Mouse (Mus musculus): ENCODE measurements around the gene Trpt1. TPM values are rescaled to one million over a fixed set of nuclear protein-coding genes. Genes with fewer than 3 reads are reported as not detected.
A peak's percentile ranks its signal among the peaks of the same experiment; 100 is the strongest.

Gene Trpt1
- polyA plus RNA-seq, 1 experiment from 2014 or later: 12.1 TPM

GRCm38 (mm10) chr19:7017541-7018457 is 21.9 kb downstream of the Trpt1 start:
- no peaks in the 10 kb centered on the region for H3K4me1 ChIP-seq (ENCODE audit: control insufficient read depth, insufficient read depth, low read length)
- no peak overlapping the region for H3K4me2 ChIP-seq (replicated peaks; ENCODE audit: low read depth, low read length)
- no peaks in the 10 kb centered on the region for H3K9me3 ChIP-seq (ENCODE audit: control insufficient read depth, low read length)
- WGBS: 72% methylated on average over 12 of the region's 12 CpGs
- H3K36me3 ChIP-seq (ENCODE audit: control insufficient read depth, insufficient read depth, low read length): peaks cover 47% of the 10 kb centered on the region
- no peak overlapping the region for H3K4me3 ChIP-seq (ENCODE audit: low read length)
- H3K27me3 ChIP-seq (ENCODE audit: control insufficient read depth, insufficient read depth, low read length): no peaks in the 10 kb centered on the region
- H3K27ac ChIP-seq (ENCODE audit: low read depth, low read length): no peak overlapping the region
- ATAC-seq (ENCODE audit: low FRiP score, low TSS enrichment): no peak
- H3K9ac ChIP-seq (ENCODE audit: low read depth, low read length): no peak overlapping the region

GRCm38 (mm10) chr19:7018546-7018945 is 22.6 kb downstream of the Trpt1 start:
- H3K27me3 ChIP-seq (ENCODE audit: control insufficient read depth, insufficient read depth, low read length): no peaks in the 10 kb centered on the region
- H3K4me1 ChIP-seq (ENCODE audit: control insufficient read depth, insufficient read depth, low read length): no peaks in the 10 kb centered on the region
- H3K4me3 ChIP-seq (ENCODE audit: low read length): no peak overlapping the region
- no peak overlapping the region for H3K4me2 ChIP-seq (replicated peaks; ENCODE audit: low read depth, low read length)
- no peak for ATAC-seq (ENCODE audit: low FRiP score, low TSS enrichment)
- WGBS: 89% methylated on average over 11 of the region's 11 CpGs
- H3K27ac ChIP-seq (ENCODE audit: low read depth, low read length): no peak overlapping the region
- H3K9ac ChIP-seq (ENCODE audit: low read depth, low read length): no peak overlapping the region
- peaks cover 54% of the 10 kb centered on the region for H3K36me3 ChIP-seq (ENCODE audit: control insufficient read depth, insufficient read depth, low read length)
- no peaks in the 10 kb centered on the region for H3K9me3 ChIP-seq (ENCODE audit: control insufficient read depth, low read length)

GRCm38 (mm10) chr19:7019191-7019590 is 23.3 kb downstream of the Trpt1 start, which contains the start of gene Fermt3:
TSS of gene Fermt3 (minus strand) at chr19:7019469.
- H3K9me3 ChIP-seq (ENCODE audit: control insufficient read depth, low read length): no peaks in the 10 kb centered on the region
- H3K4me2 ChIP-seq (replicated peaks; ENCODE audit: low read depth, low read length): no peak within 1 kb of the TSS
- H3K36me3 ChIP-seq (ENCODE audit: control insufficient read depth, insufficient read depth, low read length): peaks cover 61% of the 10 kb centered on the region
- 82% methylated on average over 5 of the region's 5 CpGs for WGBS
- ATAC-seq (ENCODE audit: low FRiP score, low TSS enrichment): no peak
- no peak within 1 kb of the TSS for H3K27ac ChIP-seq (ENCODE audit: low read depth, low read length)
- no peaks in the 10 kb centered on the region for H3K4me1 ChIP-seq (ENCODE audit: control insufficient read depth, insufficient read depth, low read length)
- H3K4me3 ChIP-seq (ENCODE audit: low read length): no peak within 1 kb of the TSS
- H3K9ac ChIP-seq (ENCODE audit: low read depth, low read length): no peak within 1 kb of the TSS
- no peaks in the 10 kb centered on the region for H3K27me3 ChIP-seq (ENCODE audit: control insufficient read depth, insufficient read depth, low read length)

GRCm38 (mm10) chr19:7020224-7020641 is 24.3 kb downstream of the Trpt1 start:
- WGBS: 53% methylated on average over 3 of the region's 3 CpGs
- no peak overlapping the region for H3K27ac ChIP-seq (ENCODE audit: low read depth, low read length)
- no peaks in the 10 kb centered on the region for H3K27me3 ChIP-seq (ENCODE audit: control insufficient read depth, insufficient read depth, low read length)
- no peaks in the 10 kb centered on the region for H3K4me1 ChIP-seq (ENCODE audit: control insufficient read depth, insufficient read depth, low read length)
- no peak overlapping the region for H3K9ac ChIP-seq (ENCODE audit: low read depth, low read length)
- H3K36me3 ChIP-seq (ENCODE audit: control insufficient read depth, insufficient read depth, low read length): peaks cover 71% of the 10 kb centered on the region
- H3K9me3 ChIP-seq (ENCODE audit: control insufficient read depth, low read length): no peaks in the 10 kb centered on the region
- H3K4me3 ChIP-seq (ENCODE audit: low read length): no peak overlapping the region
- peak; percentile 40; the same call in 1 of the 2 replicates for ATAC-seq (ENCODE audit: low FRiP score, low TSS enrichment)
- H3K4me2 ChIP-seq (replicated peaks; ENCODE audit: low read depth, low read length): no peak overlapping the region

DNA sequence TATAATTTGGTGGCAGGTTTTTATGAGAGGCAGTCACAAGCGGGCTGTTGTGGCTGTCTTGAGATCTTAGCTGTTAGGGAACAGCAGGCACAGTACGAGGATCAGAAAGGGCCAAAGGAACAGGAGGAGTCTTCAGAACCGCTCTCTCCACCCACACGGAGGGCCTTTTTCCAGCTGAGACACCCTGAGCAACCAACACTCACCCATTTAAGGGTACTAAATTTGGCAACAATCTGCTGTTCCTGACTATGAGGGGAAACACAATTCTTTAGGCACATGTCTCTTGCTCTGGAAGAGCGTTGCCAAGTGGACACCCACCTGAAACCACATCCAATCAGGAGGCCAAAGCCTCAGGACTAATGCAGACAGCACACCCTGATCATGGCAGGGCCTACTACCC is 33.6 kb downstream of the Trpt1 start:
- Histone ChIP-seq H3K36me3 (ENCODE audit: control insufficient read depth, insufficient read depth, low read length) (peaks cover 95% of the 10 kb centered on the region), H3K4me3 (ENCODE audit: low read length) (no peak overlapping the region), H3K9me3 (ENCODE audit: control insufficient read depth, low read length) (no peaks in the 10 kb centered on the region), H3K27me3 (ENCODE audit: control insufficient read depth, insufficient read depth, low read length) (no peaks in the 10 kb centered on the region), H3K27ac (ENCODE audit: low read depth, low read length) (no peak overlapping the region), H3K4me2 (replicated peaks; ENCODE audit: low read depth, low read length) (no peak overlapping the region), H3K4me1 (ENCODE audit: control insufficient read depth, insufficient read depth, low read length) (no peaks in the 10 kb centered on the region), H3K9ac (ENCODE audit: low read depth, low read length) (no peak overlapping the region)
- WGBS: 92% methylated on average over 5 of the region's 5 CpGs
- ATAC-seq (ENCODE audit: low FRiP score, low TSS enrichment): no peak

- H3K27ac ChIP-seq (ENCODE audit: low read depth, low read length): no peak overlapping the region
- peaks cover 8% of the 10 kb centered on the region for H3K4me1 ChIP-seq (ENCODE audit: control insufficient read depth, insufficient read depth, low read length)
- no peak overlapping the region for H3K9ac ChIP-seq (ENCODE audit: low read depth, low read length)
- H3K36me3 ChIP-seq (ENCODE audit: control insufficient read depth, insufficient read depth, low read length): peaks cover 64% of the 10 kb centered on the region
- 90% methylated on average over 5 of the region's 5 CpGs for WGBS
- no peak overlapping the region for H3K4me2 ChIP-seq (replicated peaks; ENCODE audit: low read depth, low read length)
- no peaks in the 10 kb centered on the region for H3K27me3 ChIP-seq (ENCODE audit: control insufficient read depth, insufficient read depth, low read length)
- no peak overlapping the region for H3K4me3 ChIP-seq (ENCODE audit: low read length)
- no peaks in the 10 kb centered on the region for H3K9me3 ChIP-seq (ENCODE audit: control insufficient read depth, low read length)
- no peak for ATAC-seq (ENCODE audit: low FRiP score, low TSS enrichment)
Observed at GRCm38 (mm10) chr19:7034006-7034405, 38.1 kb downstream of the Trpt1 start.

DNA sequence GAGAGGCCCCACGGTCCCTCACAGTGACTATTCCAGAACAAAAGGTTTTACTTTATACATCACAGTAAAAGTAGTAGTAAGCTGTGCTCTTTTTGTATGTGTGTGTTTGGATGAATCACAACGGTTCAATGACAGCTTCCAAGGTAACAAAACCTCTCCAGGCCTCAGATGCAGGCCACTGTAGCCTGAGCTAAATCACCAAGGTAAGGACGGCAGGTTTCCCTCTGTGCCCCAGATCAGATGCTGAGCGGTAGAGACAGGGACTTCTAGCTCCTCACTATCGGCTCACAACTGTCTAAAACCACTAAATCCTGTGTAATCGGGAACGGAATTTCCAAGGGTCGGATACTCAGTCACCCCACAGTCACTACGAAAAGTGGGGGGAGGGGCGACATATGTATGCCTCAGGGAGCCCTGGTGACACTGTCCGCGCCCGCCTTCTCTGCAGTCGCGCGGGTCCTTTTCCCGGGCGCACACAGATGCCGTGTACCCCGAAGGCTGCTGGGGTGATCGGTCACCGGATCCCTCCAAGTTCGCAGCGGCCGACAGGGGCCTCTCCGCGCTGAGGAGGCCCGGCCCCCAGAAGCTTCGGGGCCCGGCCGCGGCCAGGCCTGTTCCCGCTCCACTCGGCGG is 43.3 kb downstream of the Trpt1 start:
- Histone ChIP-seq H3K36me3 (ENCODE audit: control insufficient read depth, insufficient read depth, low read length) (peaks cover 15% of the 10 kb centered on the region), H3K9ac (ENCODE audit: low read depth, low read length) (peak overlapping the region; percentile 90), H3K27me3 (ENCODE audit: control insufficient read depth, insufficient read depth, low read length) (no peaks in the 10 kb centered on the region), H3K4me2 (replicated peaks; ENCODE audit: low read depth, low read length) (peak overlapping the region; percentile 67), H3K27ac (ENCODE audit: low read depth, low read length) (peak overlapping the region; percentile 85), H3K4me1 (ENCODE audit: control insufficient read depth, insufficient read depth, low read length) (peaks cover 13% of the 10 kb centered on the region), H3K4me3 (ENCODE audit: low read length) (peak overlapping the region; percentile 85), H3K9me3 (ENCODE audit: control insufficient read depth, low read length) (no peaks in the 10 kb centered on the region)
- ATAC-seq (ENCODE audit: low FRiP score, low TSS enrichment): peak; percentile 14
- 1% methylated on average over 35 of the region's 35 CpGs for WGBS

DNA sequence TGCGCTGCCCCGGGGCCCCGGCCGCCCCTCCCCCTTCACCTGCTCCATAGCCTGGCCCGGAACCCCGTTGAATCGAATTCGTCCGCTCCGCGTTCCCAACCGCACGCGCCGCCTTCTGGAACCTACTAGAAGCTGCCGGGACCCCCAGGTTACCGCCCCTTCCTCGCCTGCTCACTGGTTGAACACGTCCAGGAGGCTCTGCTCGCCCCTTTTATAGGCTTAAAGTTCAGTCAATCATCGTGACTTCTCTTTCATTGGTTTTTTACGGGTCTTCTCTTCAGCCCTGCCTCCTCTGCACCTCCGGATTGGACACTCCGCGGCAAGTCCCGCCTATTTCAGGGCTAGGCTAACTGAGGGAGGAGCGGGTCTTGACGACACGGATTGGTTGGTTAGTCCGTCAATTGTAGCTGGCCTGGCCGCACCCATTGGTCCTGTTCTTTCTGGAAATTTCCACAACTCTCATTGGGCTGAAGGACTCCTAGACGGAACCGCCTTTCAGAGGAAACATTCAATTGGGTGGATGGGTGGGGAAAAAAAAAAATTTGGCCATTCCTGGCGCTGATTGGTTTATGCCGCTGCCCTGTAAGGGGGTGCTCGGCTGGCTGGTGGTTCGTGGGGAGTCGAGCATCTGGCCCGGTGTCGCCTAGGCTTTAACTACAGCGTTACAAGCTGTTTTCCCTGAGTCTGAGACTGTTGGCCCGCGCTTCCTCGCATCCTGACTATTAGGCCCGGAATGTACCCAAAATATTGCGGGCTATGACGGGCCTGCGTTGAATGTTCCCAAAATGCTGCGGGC is 44.1 kb downstream of the Trpt1 start, which contains the start of gene Stip1:
Gene Stip1 (minus strand): TSS at position 127 of the 796 bp plus-strand sequence.
- H3K4me2 ChIP-seq (replicated peaks; ENCODE audit: low read depth, low read length): peak within 1 kb of the TSS; percentile 84
- peaks cover 8% of the 10 kb centered on the region for H3K36me3 ChIP-seq (ENCODE audit: control insufficient read depth, insufficient read depth, low read length)
- H3K27ac ChIP-seq (ENCODE audit: low read depth, low read length): peak within 1 kb of the TSS; percentile 93
- peak; percentile 99 for ATAC-seq (ENCODE audit: low FRiP score, low TSS enrichment)
- no peaks in the 10 kb centered on the region for H3K27me3 ChIP-seq (ENCODE audit: control insufficient read depth, insufficient read depth, low read length)
- WGBS: under 1% methylated on average over 49 of the region's 49 CpGs
- peak within 1 kb of the TSS; percentile 90 for H3K9ac ChIP-seq (ENCODE audit: low read depth, low read length)
- H3K4me1 ChIP-seq (ENCODE audit: control insufficient read depth, insufficient read depth, low read length): peaks cover 13% of the 10 kb centered on the region
- H3K9me3 ChIP-seq (ENCODE audit: control insufficient read depth, low read length): no peaks in the 10 kb centered on the region
- H3K4me3 ChIP-seq (ENCODE audit: low read length): peak within 1 kb of the TSS; percentile 85
